Mouse (Mus musculus) embryonic fibroblast, embryonic 13.5 days (primary cell): Measurements from ENCODE around the gene Sppl3.

Experiments used
- CTCF ChIP-seq: IDR thresholded peaks from 2 replicates; pipeline ENCODE4 v1.5.1; 2011; ENCODE audit warnings: mild to moderate bottlenecking, control low read depth, low read length, moderate library complexity, borderline replicate concordance; ENCODE audit not compliant: insufficient read depth
- POLR2A ChIP-seq: IDR thresholded peaks from 2 replicates; pipeline ENCODE4 v1.6.1; 2011; ENCODE audit warnings: low read depth, mild to moderate bottlenecking, control low read depth, low read length, moderate library complexity

DNA sequence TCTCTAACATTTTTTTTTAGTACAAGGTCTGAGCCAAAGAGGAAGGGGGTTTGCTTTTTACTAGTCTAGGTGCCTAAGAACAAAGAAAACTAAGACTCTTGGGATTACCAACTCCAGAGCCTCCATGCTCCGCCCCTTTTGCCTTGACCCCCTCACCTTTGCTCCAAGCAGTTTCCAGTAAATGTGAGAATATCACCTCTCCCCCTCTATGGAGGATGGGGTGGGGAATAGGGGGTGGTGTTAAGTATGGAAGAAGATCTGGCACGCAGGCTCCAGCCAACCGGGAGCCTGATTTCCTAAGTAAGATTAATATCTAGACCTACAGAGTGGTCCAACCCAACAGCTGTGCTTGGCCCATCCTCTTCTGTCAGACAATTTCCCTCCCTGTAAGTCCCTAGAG is 129.8 kb downstream of the Sppl3 start:
- TF ChIP-seq POLR2A (no peak), CTCF (no peak)
